Comparison of ENCODE assay signal across 8 mouse cellular contexts in genomic region chrX:145505457-145506201, GRCm38 (mm10). TPM values are rescaled to one million over a fixed set of nuclear protein-coding genes. Genes with fewer than 3 reads are reported as not detected.
DNase-seq lines count a peak whose midpoint lies in the region; ATAC-seq and TF ChIP-seq lines count a peak whose summit lies in the region.

No protein-coding gene starts in this region.

- no peaks in the 10 kb centered on the region for H3K36me3 ChIP-seq in hindbrain, embryonic 10.5 days
- no peaks in the 10 kb centered on the region for H3K36me3 ChIP-seq in lung, postnatal 0 days (ENCODE audit: insufficient read depth, low read length)

- ATAC-seq in Patski: peak; percentile 73
- ATAC-seq in frontal cortex, adult (ENCODE audit: low TSS enrichment): peak; percentile 93
- peak; percentile 97 for ATAC-seq in lung, postnatal 0 days

- H3K4me3 ChIP-seq in hindbrain, embryonic 10.5 days: peak overlapping the region; percentile 60
- H3K4me3 ChIP-seq in lung, postnatal 0 days (ENCODE audit: low read depth, low read length): peak overlapping the region; percentile 45

- no peaks in the 10 kb centered on the region for H3K9me3 ChIP-seq in hindbrain, embryonic 10.5 days
- H3K9me3 ChIP-seq in lung, postnatal 0 days (ENCODE audit: low read length): no peaks in the 10 kb centered on the region

- DNase-seq in Patski (ENCODE audit: low read depth, low spot score): no peak
- peak; percentile 64 for DNase-seq in cerebellum, adult 9-10 months
- DNase-seq in hindbrain, embryonic 10.5 days (ENCODE audit: low spot score): peak; percentile 75
- DNase-seq in layer of hippocampus, adult 9-11 months: peak; percentile 73
- DNase-seq in lung, postnatal 0 days (ENCODE audit: low spot score): peak; percentile 94
- peak; percentile 23 for DNase-seq in ovary, postnatal 10 days (ENCODE audit: low spot score)
- DNase-seq in thymus, postnatal 10 days (ENCODE audit: low spot score in 2 of 2): peak; percentile 7 to 27

- TF ChIP-seq CTCF in Patski (IDR thresholded peaks at IDR 0.05): no peak
- peak; percentile 39 for TF ChIP-seq CTCF in lung, postnatal 0 days (IDR thresholded peaks at IDR 0.05)

- H3K4me2 ChIP-seq in lung, postnatal 0 days (replicated peaks; ENCODE audit: low read depth, low read length): peak overlapping the region; percentile 61

- H3K27ac ChIP-seq in hindbrain, embryonic 10.5 days: peak overlapping the region; percentile 82
- peak overlapping the region; percentile 15 for H3K27ac ChIP-seq in lung, postnatal 0 days (ENCODE audit: low read length)

- peaks cover 9% of the 10 kb centered on the region for H3K27me3 ChIP-seq in Patski
- H3K27me3 ChIP-seq in hindbrain, embryonic 10.5 days (ENCODE audit: insufficient read depth, poor library complexity, severe bottlenecking): no peaks in the 10 kb centered on the region
- H3K27me3 ChIP-seq in lung, postnatal 0 days (replicated peaks; ENCODE audit: insufficient read depth, low read length): no peaks in the 10 kb centered on the region

- TF ChIP-seq EP300 in lung, postnatal 0 days (IDR thresholded peaks at IDR 0.05): no peak

- H3K4me1 ChIP-seq in hindbrain, embryonic 10.5 days (replicated peaks): peaks cover 7% of the 10 kb centered on the region; the same call in 1 of the 2 replicates
- no peaks in the 10 kb centered on the region for H3K4me1 ChIP-seq in lung, postnatal 0 days (ENCODE audit: insufficient read depth, low read depth, low read length)

- H3K9ac ChIP-seq in lung, postnatal 0 days (replicated peaks; ENCODE audit: low read depth): no peak overlapping the region

- in situ Hi-C loops in Patski (cut with MboI; ENCODE audit: low pct_unique_long_range_greater_than_20kb): loop anchor here (10.0 kb wide), 1 partner anchor 61 kb away; no protein-coding TSS in a partner anchor

- POLR2A ChIA-PET in Patski (lab: Charles Lee): no interaction called here

- WGBS in hindbrain, embryonic 10.5 days: 12% methylated on average over 14 of the region's 14 CpGs
- WGBS in lung, postnatal 0 days: 10% methylated on average over 14 of the region's 14 CpGs

- CTCF ChIA-PET in Patski (lab: Charles Lee): no interaction called here

RNA-seq across cellular contexts. Expression of gene Amot, which starts 0.6 kb away (rescaled TPM):
- polyA plus RNA-seq in Patski (2021): 114 TPM
- 14.3 and 16.7 TPM in 2 replicates for polyA plus RNA-seq in hindbrain, embryonic 10.5 days (2016; fragmentation: Nextera tagmentation; extraction: Ambion mirVana)
- polyA plus RNA-seq in lung, postnatal 0 days (2015; fragmentation: Nextera tagmentation; extraction: Ambion mirVana): 2.6 and 3.6 TPM in 2 replicates
